Mouse (Mus musculus): ENCODE results near the gene Ythdf1.

Gene Ythdf1

GRCm38 (mm10) chr2:180920810-180921400, at the start of gene Ythdf1:
Ythdf1 (minus strand) TSS chr2:180920949.
- DNase-seq (ENCODE audit: low spot score): peak; percentile 99

- DNase-seq (ENCODE audit: low spot score): peak; percentile 87
These were observed 46.4 kb upstream of the Ythdf1 start, which contains the start of gene Arfgap1 for GRCm38 (mm10) chr2:180967010-180967763. Arfgap1 (plus strand) TSS chr2:180967225.

GRCm38 (mm10) chr2:180966092-180966882, 45.5 kb upstream of the Ythdf1 start:
- no peak for DNase-seq (ENCODE audit: low spot score)

GRCm38 (mm10) chr2:180963956-180964355, 43.2 kb upstream of the Ythdf1 start:
- DNase-seq (ENCODE audit: low spot score): peak; percentile 75

GRCm38 (mm10) chr2:180962616-180963308, 42.0 kb upstream of the Ythdf1 start:
- DNase-seq (ENCODE audit: low spot score): no peak

- DNase-seq (ENCODE audit: low spot score): no peak
These were observed 39.4 kb upstream of the Ythdf1 start for GRCm38 (mm10) chr2:180960187-180960586.

- no peak for DNase-seq (ENCODE audit: low spot score)
These were observed 38.9 kb upstream of the Ythdf1 start for GRCm38 (mm10) chr2:180959605-180960004.

GRCm38 (mm10) chr2:180954061-180955047, 33.6 kb upstream of the Ythdf1 start, which contains the start of gene Nkain4:
Nkain4 (minus strand) TSS chr2:180954699.
- DNase-seq (ENCODE audit: low spot score): no peak

GRCm38 (mm10) chr2:180953638-180954037, 32.9 kb upstream of the Ythdf1 start:
- DNase-seq (ENCODE audit: low spot score): no peak

GRCm38 (mm10) chr2:180952731-180953171, 32.0 kb upstream of the Ythdf1 start:
- DNase-seq (ENCODE audit: low spot score): no peak

- no peak for DNase-seq (ENCODE audit: low spot score)
These were observed 29.2 kb upstream of the Ythdf1 start for GRCm38 (mm10) chr2:180949947-180950346.

- DNase-seq (ENCODE audit: low spot score): no peak
These were observed 21.1 kb upstream of the Ythdf1 start for GRCm38 (mm10) chr2:180941869-180942268.

GRCm38 (mm10) chr2:180940187-180940586, 19.4 kb upstream of the Ythdf1 start:
- no peak for DNase-seq (ENCODE audit: low spot score)

- DNase-seq (ENCODE audit: low spot score): no peak
These were observed 11.7 kb upstream of the Ythdf1 start for GRCm38 (mm10) chr2:180932418-180932817.

GRCm38 (mm10) chr2:180928723-180929122, 8.0 kb upstream of the Ythdf1 start, which contains the start of gene Birc7:
Birc7 (plus strand) TSS chr2:180929023.
- DNase-seq (ENCODE audit: low spot score): no peak

- DNase-seq (ENCODE audit: low spot score): peak; percentile 78
These were observed 4.4 kb upstream of the Ythdf1 start for GRCm38 (mm10) chr2:180925176-180925575.

GRCm38 (mm10) chr2:180922739-180923138, 2.0 kb upstream of the Ythdf1 start:
- DNase-seq (ENCODE audit: low spot score): no peak

- peak; percentile 25 for DNase-seq (ENCODE audit: low spot score)
These were observed 588 bp downstream of the Ythdf1 start for GRCm38 (mm10) chr2:180919913-180920809.

- DNase-seq (ENCODE audit: low spot score): no peak
These were observed 4.8 kb downstream of the Ythdf1 start for GRCm38 (mm10) chr2:180915886-180916433.
